Mouse (Mus musculus) adrenal gland, adult 8-10 months (tissue): ENCODE results near the gene Sms. TPM values are rescaled to one million over a fixed set of nuclear protein-coding genes. Genes with fewer than 3 reads are reported as not detected.

Source experiments
- DNase-seq: peaks from one replicate; pipeline ENCODE4 v3.0.0; 2022
- total RNA-seq, 4 experiments: library from RNA; stranded (reverse); gene quantifications; 2 replicates each; pipeline ENCODE4 v1.2.4; 2022

The Sms gene
- total RNA-seq, 4 experiments from 2014 or later, result 10.1 to 15.3 (median 13.4) TPM

- no peak for DNase-seq
These were observed 43.1 kb downstream of the Sms start for GRCm38 (mm10) chrX:157449000-157449399.

- DNase-seq, result no peak
These were observed 44.7 kb downstream of the Sms start for GRCm38 (mm10) chrX:157447431-157447830.

GRCm38 (mm10) chrX:157434768-157435167 is 57.3 kb downstream of the Sms start:
- DNase-seq, result no peak

- DNase-seq, result no peak
These were observed 72.6 kb downstream of the Sms start for GRCm38 (mm10) chrX:157419451-157419850.

GRCm38 (mm10) chrX:157415212-157415611 is 76.9 kb downstream of the Sms start, which contains the start of gene Phex:
Phex (minus strand) TSS chrX:157415312.
- DNase-seq, result no peak

DNA sequence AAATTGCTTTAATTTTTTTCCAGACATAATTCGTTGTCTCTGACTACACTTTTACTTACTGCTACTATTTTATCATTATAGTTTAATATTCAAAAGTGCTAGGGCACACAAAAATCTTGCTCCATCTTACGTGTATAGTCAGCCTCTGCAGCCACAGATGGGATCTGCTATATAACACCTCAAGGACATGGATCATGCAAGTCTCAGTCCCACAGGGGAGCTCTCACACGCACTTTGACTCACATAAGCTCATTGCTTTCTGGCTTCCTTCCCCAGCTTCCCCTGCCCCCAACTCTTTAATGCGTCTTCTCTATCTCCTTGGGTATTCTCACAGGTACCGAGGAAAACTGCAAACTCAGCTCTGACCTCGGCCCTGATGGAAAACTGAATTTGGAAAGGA is 87.2 kb downstream of the Sms start:
- DNase-seq, result no peak

Other genes with a start within 250 kb of the Sms start
- gene Phex, start 77.0 kb downstream of the Sms start, total RNA-seq, result under 1 TPM; 0.22 to 0.49 (median 0.43) TPM
- gene Yy2, start 76.7 kb upstream of the Sms start, total RNA-seq, result 1 to 10 TPM in 1 of 4 experiments, under 1 TPM in 1, not detected in 2; 0.14 to 1.0 TPM
- 10 to 100 TPM; 24.1 to 27.7 (median 26.0) TPM for gene Mbtps2, start 106.4 kb upstream of the Sms start, total RNA-seq
- 10 to 100 TPM; 22.5 to 44.3 (median 31.5) TPM for gene Smpx, start 206.6 kb upstream of the Sms start, total RNA-seq